Mouse (Mus musculus) limb, embryonic 12.5 days (tissue): ENCODE data around the gene Rab40c. TPM values are rescaled to one million over a fixed set of nuclear protein-coding genes. Genes with fewer than 3 reads are reported as not detected.

Source experiments
- ATAC-seq: fragments of 200-750 bp; cut with Nextera tagmentation; 2 replicates; pipeline ENCODE4 v1.8.0; 2017; ENCODE audit warnings: low read depth, moderate TSS enrichment; ENCODE audit not compliant: insufficient number of reproducible peaks, insufficient read depth, low FRiP score, low TSS enrichment
- H3K27ac ChIP-seq: fragments of 300-500 bp; sonication (generic); 2 replicates; pipeline ENCODE4 v1.5.1; 2016; ENCODE audit warnings: mild to moderate bottlenecking, moderate library complexity
- H3K27me3 ChIP-seq: fragments of 300-500 bp; sonication (generic); 2 replicates; pipeline ENCODE4 v1.6.1; 2016; ENCODE audit warnings: mild to moderate bottlenecking, moderate library complexity
- H3K36me3 ChIP-seq: fragments of 300-500 bp; sonication (generic); 2 replicates; pipeline ENCODE4 v1.6.1; 2016; ENCODE audit warnings: mild to moderate bottlenecking, moderate library complexity
- H3K4me1 ChIP-seq: fragments of 300-500 bp; sonication (generic); replicated peaks from 2 replicates; pipeline ENCODE4 v1.6.1; 2016
- H3K4me2 ChIP-seq: fragments of 300-500 bp; sonication (generic); 2 replicates; pipeline ENCODE4 v1.6.1; 2016; ENCODE audit warnings: mild to moderate bottlenecking, moderate library complexity
- H3K4me3 ChIP-seq: fragments of 300-500 bp; sonication (generic); replicated peaks from 2 replicates; pipeline ENCODE4 v1.5.1; 2016; ENCODE audit warnings: mild to moderate bottlenecking
- H3K9ac ChIP-seq: fragments of 300-500 bp; sonication (generic); replicated peaks from 2 replicates; pipeline ENCODE4 v1.6.1; 2016; ENCODE audit warnings: mild to moderate bottlenecking, moderate library complexity
- H3K9me3 ChIP-seq: fragments of 300-500 bp; sonication (generic); 2 replicates; pipeline ENCODE4 v1.6.1; 2016; ENCODE audit warnings: mild to moderate bottlenecking, moderate library complexity
- WGBS: fragments of 180-500 bp; shearing (Covaris S2); methylation state at CpG from one replicate; pipeline ENCODE4 v1.1.7; 2016; 5-methylcytosine and 5-hydroxymethylcytosine counted together
- polyA plus RNA-seq: library from polyadenylated mRNA; unstranded; fragments of >200 nt; fragmentation: Nextera tagmentation; extraction: Ambion mirVana; gene quantifications from 2 replicates; pipeline ENCODE4 v1.2.1, GENCODE M21; 2016

Gene Rab40c
- polyA plus RNA-seq, 1 experiment from 2014 or later, result 35.7 TPM

DNA sequence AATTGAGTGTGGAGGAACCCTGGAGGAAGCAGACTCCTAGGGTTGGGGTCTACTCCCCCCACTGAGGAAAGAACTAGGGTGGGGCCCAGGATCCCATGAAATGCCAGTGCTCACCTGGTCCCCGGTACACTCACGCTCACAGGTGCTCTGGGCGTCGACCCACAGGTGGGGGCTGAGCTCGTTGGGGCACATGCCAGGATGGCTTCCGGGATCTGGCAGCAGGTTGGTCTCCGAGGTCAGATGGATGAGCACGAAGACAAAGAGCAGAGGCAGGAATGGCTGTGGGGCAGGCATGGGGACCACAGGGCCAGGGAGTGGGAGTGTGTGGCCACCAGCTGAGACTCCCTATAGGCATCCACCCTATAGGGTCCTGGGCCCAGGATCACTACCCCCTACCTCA is 39.8 kb downstream of the Rab40c start:
- WGBS, result 79% methylated on average over 8 of the region's 8 CpGs
- no peaks in the 10 kb centered on the region for H3K27me3 ChIP-seq

DNA sequence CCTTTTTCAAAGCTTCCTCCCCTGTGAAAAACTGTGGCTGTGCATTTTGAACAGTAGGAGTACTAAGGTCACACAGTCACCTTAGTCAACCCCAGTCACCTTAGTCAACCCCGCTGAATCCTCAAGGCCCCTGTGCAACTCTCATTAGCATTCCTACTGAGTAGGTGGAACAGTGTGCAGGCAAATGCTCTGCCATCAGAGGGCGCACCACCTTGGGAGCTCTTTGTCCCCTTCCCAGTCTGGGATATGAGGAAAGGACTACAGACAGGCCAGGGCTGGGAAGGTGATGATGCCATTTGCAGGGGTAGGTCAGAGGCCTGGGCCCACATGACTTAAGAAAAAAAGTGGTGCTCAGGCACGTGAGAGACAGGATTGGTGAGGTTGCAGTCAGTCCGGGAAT is 40.3 kb downstream of the Rab40c start:
- no peak overlapping the region for H3K4me2 ChIP-seq
- peaks cover 50% of the 10 kb centered on the region for H3K36me3 ChIP-seq
- no peaks in the 10 kb centered on the region for H3K27me3 ChIP-seq
- H3K9ac ChIP-seq, result no peak overlapping the region
- H3K27ac ChIP-seq, result no peak overlapping the region
- peaks cover 40% of the 10 kb centered on the region for H3K4me1 ChIP-seq
- ATAC-seq, result no peak
- no peaks in the 10 kb centered on the region for H3K9me3 ChIP-seq
- WGBS, result 50% methylated on average over 4 of the region's 4 CpGs
- H3K4me3 ChIP-seq, result no peak overlapping the region

More for the DNA sequence above, 39.8 kb downstream of the Rab40c start:
- peaks cover 55% of the 10 kb centered on the region for H3K36me3 ChIP-seq
- no peaks in the 10 kb centered on the region for H3K9me3 ChIP-seq
- H3K4me3 ChIP-seq, result no peak overlapping the region
- H3K4me1 ChIP-seq, result peaks cover 40% of the 10 kb centered on the region
- no peak overlapping the region for H3K4me2 ChIP-seq
- ATAC-seq, result no peak
- no peak overlapping the region for H3K27ac ChIP-seq
- no peak overlapping the region for H3K9ac ChIP-seq

GRCm38 (mm10) chr17:25878611-25879180 is 40.8 kb downstream of the Rab40c start:
- 92% methylated on average over 19 of the region's 19 CpGs for WGBS
- Histone ChIP-seq H3K9ac (no peak overlapping the region), H3K4me2 (no peak overlapping the region), H3K4me3 (no peak overlapping the region), H3K27ac (no peak overlapping the region), H3K4me1 (peaks cover 45% of the 10 kb centered on the region), H3K9me3 (no peaks in the 10 kb centered on the region), H3K27me3 (no peaks in the 10 kb centered on the region), H3K36me3 (peaks cover 44% of the 10 kb centered on the region)
- ATAC-seq, result no peak

DNA sequence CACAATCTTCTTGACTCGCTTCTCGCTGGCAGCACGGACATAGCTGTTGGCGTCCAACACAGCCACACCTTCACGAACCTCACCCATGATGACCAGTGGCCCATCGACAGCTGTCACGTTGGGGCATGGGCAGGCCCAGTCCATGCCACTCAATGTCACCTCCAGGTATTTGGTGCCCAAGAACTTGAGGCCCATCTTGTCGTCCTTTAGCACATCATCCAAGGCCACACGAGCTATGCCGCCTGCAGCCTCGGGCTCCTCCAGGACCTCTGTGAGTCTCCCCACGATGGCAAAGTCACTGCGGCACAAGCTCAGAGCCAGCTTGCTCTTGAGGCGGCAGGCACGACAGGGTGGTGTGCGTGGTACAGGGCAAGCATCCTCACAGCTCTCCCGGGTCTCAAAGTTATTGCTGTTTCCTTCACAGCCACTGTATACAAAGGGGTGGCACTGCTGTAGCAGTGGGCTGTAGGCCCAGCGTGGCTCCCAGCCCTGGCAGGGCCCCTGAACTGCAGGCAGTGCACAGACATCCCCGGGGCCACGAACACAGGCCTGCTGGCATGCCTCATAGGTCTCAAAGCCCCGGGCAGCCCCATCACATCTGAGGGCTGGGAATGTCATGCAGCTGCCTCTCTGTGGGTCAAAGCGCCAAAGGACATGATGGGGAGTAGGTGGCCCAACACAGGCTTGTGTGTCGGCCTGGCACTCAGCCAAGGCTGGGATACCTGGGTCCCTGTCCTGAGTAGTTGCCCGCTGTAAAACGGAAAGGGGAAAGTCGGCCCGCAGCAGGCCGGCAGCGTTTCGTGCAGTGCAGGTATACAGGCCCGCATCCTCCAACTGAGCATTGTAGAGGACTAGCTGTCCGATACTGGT is 41.6 kb downstream of the Rab40c start:
- Histone ChIP-seq H3K9me3 (no peaks in the 10 kb centered on the region), H3K9ac (no peak overlapping the region), H3K4me2 (no peak overlapping the region), H3K27me3 (no peaks in the 10 kb centered on the region), H3K4me1 (peaks cover 45% of the 10 kb centered on the region), H3K36me3 (peaks cover 37% of the 10 kb centered on the region), H3K4me3 (no peak overlapping the region), H3K27ac (no peak overlapping the region)
- 95% methylated on average over 32 of the region's 32 CpGs for WGBS
- no peak for ATAC-seq

GRCm38 (mm10) chr17:25877025-25877424 is 42.5 kb downstream of the Rab40c start:
- Histone ChIP-seq H3K36me3 (peaks cover 28% of the 10 kb centered on the region), H3K4me1 (peaks cover 41% of the 10 kb centered on the region), H3K4me2 (0 out of 2 replicates have a peak overlapping the region, but pooled peaks have one; percentile 89), H3K4me3 (no peak overlapping the region), H3K9ac (no peak overlapping the region), H3K27ac (no peak overlapping the region), H3K27me3 (no peaks in the 10 kb centered on the region), H3K9me3 (no peaks in the 10 kb centered on the region)
- ATAC-seq, result no peak
- WGBS, result 95% methylated on average over 3 of the region's 3 CpGs

DNA sequence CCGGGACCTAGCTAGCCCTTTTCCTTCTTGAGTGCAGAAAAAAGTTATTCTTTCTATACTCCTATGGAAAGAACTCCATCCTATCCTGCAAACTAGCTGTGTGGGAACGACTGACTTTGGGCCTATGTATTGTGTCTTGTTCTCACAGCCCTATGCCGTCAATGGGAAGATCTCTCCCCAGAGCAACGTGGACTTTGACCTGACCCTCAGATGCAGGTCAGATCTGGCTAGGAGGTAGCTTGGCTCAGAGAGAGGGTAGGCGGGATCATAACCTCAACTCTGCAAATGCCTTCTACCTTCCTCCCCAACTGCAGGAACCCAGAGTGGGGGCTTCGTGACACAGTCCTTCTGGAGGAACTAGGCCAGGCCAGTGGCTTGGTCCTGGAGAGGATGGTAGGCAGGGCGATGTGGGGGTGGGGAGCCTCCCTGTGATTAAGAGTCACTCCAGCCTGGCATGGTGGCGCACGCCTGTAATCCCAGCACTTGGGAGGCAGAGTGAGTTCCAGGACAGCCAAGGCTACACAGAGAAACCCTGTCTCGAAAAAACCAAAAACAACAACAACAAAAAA is 43.1 kb downstream of the Rab40c start:
- Histone ChIP-seq H3K4me3 (peak overlapping the region; percentile 80), H3K9me3 (no peaks in the 10 kb centered on the region), H3K4me2 (peak overlapping the region; percentile 89), H3K27me3 (no peaks in the 10 kb centered on the region), H3K27ac (no peak overlapping the region), H3K4me1 (peaks cover 36% of the 10 kb centered on the region), H3K36me3 (peaks cover 23% of the 10 kb centered on the region), H3K9ac (peak overlapping the region; percentile 73)
- WGBS, result 66% methylated on average over 10 of the region's 10 CpGs
- ATAC-seq, result no peak

GRCm38 (mm10) chr17:25875171-25876136 is 44.1 kb downstream of the Rab40c start:
- ATAC-seq, result peak; percentile 87
- Histone ChIP-seq H3K9ac (peak overlapping the region; percentile 73), H3K36me3 (peaks cover 23% of the 10 kb centered on the region), H3K4me3 (peak overlapping the region; percentile 80), H3K9me3 (no peaks in the 10 kb centered on the region), H3K4me1 (peaks cover 26% of the 10 kb centered on the region), H3K4me2 (peak overlapping the region; percentile 89), H3K27ac (peak overlapping the region; percentile 93), H3K27me3 (no peaks in the 10 kb centered on the region)
- WGBS, result 1% methylated on average over 59 of the region's 59 CpGs

- Histone ChIP-seq H3K9ac (peak within 1 kb of the TSS; percentile 73), H3K4me1 (peaks cover 21% of the 10 kb centered on the region), H3K4me3 (peak within 1 kb of the TSS; percentile 80), H3K27ac (peak within 1 kb of the TSS; percentile 93), H3K27me3 (no peaks in the 10 kb centered on the region), H3K9me3 (no peaks in the 10 kb centered on the region), H3K4me2 (peak within 1 kb of the TSS; percentile 89), H3K36me3 (peaks cover 22% of the 10 kb centered on the region)
- WGBS, result under 1% methylated on average over 25 of the region's 25 CpGs
- peak; percentile 53; the same call in 1 of the 2 replicates for ATAC-seq
Observed at GRCm38 (mm10) chr17:25874721-25875170, 44.8 kb downstream of the Rab40c start, which contains the start of gene Mettl26. Gene Mettl26 (plus strand): TSS chr17:25875074.

- ATAC-seq, result no peak
- peak overlapping the region; percentile 89 for H3K4me2 ChIP-seq
- peaks cover 17% of the 10 kb centered on the region for H3K36me3 ChIP-seq
- peak overlapping the region; percentile 80 for H3K4me3 ChIP-seq
- no peaks in the 10 kb centered on the region for H3K9me3 ChIP-seq
- peaks cover 21% of the 10 kb centered on the region for H3K4me1 ChIP-seq
- no peaks in the 10 kb centered on the region for H3K27me3 ChIP-seq
- peak overlapping the region; percentile 46 for H3K9ac ChIP-seq
- H3K27ac ChIP-seq, result peak overlapping the region; percentile 93
- WGBS, result 8% methylated on average over 14 of the region's 14 CpGs
Observed at GRCm38 (mm10) chr17:25874148-25874720, 45.3 kb downstream of the Rab40c start.

DNA sequence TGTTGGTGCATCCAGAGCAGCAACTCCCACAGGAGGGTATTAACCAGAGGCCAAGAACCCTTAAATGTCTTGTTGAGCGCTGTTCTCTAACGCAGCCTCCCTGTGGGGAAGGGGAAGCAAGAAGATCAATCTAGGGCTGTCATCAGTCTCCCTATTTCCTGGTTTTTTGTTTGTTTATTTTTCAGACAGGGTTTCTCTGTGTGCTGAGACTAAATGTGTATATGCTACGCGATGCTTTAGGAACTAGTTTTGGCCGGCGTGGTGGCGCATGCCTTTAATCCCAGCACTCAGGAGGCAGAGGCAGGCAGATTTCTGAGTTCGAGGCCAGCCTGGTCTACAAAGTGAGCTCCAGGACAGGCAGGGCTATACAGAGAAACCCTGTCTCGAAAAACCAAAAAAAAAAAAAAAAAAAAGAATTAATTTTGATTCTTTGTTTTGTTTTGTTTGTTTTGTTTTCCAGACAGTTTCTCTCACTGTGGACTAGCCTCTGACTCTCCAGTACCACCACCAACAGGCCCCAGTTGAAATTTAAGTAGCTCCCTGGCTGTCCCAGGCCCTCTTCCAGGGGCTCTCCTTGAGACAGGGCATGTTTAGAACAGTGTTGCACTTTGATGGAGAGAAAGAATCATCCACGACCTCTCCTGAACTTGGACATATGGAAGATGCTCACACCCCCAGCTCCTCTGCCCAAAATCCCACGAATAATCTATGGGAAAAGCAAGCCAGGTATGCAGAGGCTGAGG is 46.0 kb downstream of the Rab40c start:
- Histone ChIP-seq H3K4me3 (peak overlapping the region; percentile 80), H3K4me2 (peak overlapping the region; percentile 89), H3K9me3 (no peaks in the 10 kb centered on the region), H3K36me3 (peaks cover 10% of the 10 kb centered on the region), H3K27me3 (no peaks in the 10 kb centered on the region), H3K4me1 (peaks cover 26% of the 10 kb centered on the region), H3K27ac (no peak overlapping the region), H3K9ac (peak overlapping the region; percentile 46; the same call in 1 of the 2 replicates)
- WGBS, result 81% methylated on average over 10 of the region's 11 CpGs
- no peak for ATAC-seq
